Mouse (Mus musculus) gastrocnemius, adult 8-10 months (tissue): ENCODE measurements around the gene Mgat3. TPM values are rescaled to one million over a fixed set of nuclear protein-coding genes. Genes with fewer than 3 reads are reported as not detected.

Source experiments
- DNase-seq, 2 experiments: peaks; one replicate each; pipeline ENCODE4 v3.0.0; 2022; ENCODE audit warnings: low spot score in 2 of 2
- total RNA-seq, 4 experiments: library from RNA; stranded (reverse); gene quantifications; 2 replicates each; pipeline ENCODE4 v1.2.4; 2022

Mgat3 gene
- total RNA-seq, 4 experiments from 2014 or later = 0.29 to 1.1 (median 0.75) TPM

DNA sequence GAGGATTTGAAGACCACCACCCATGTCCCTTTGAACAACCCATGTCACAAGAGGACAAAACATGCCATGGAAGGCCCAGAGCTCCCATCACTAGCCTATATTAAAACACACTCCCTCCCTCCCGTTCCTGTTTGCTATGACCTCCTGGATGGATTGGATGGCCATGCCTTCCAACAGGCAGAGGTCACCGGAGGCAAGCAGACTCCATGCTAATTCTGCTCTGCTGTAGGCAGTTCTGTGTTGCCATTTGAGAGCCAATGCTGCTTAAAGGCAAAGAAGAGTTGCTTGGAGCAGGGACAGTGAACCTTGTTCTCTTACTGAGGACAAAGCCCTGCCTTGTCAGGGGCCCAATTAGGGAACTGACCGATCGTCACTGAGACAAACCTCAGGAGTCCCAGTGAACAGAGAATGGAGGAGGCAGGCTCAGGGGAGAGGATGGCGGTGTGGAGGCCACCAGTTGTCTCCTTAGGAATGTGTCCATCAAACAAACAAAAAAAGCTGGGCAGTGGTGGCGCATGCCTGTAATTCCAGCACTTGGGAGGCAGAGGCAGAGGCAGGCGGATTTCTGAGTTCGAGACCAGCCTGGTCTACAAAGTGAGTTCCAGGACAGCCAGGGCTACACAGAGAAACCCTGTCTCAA lies 86.0 kb downstream of the Mgat3 start:
- no peak for DNase-seq

DNA sequence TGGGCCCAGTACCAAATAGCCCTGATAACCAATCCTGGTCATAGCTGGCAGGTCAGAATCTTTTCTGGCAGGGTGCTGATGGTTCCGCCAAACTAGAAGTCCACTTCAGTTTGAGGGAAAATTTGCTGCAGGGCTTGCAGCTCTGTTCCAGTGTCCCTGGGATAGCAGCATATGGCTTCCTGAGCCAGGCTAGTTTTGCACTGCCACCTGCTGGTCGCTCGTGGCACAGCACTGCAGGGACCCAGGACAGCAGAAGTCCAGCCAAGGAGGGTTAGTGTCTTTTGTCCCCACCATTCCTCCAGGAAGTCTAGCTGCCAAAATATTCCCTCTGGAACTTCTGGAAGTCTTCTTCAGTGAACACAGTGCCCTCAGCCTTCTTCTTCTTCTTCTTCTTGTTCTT lies 87.2 kb downstream of the Mgat3 start:
- DNase-seq = peak; percentile 64 to 73

DNA sequence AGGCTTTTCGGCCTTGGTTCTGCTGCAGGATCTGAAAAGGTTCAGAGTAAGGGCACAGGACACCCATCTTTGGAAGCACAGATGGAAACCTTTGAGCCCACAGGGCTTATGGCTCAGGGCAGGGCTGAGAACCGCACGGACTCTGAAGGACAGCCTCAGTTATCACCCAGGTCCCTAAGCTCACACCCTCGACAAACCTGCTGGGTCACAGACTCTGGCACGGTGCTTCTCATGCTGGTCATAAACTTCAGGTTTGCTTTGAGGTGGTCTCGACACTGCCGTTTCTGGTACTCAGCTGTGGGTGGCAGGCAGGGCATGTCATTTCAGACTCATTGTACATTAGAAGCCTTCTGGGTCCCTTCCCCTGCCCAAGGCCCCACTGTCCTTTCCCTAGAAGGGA lies 87.6 kb downstream of the Mgat3 start:
- no peak for DNase-seq

DNA sequence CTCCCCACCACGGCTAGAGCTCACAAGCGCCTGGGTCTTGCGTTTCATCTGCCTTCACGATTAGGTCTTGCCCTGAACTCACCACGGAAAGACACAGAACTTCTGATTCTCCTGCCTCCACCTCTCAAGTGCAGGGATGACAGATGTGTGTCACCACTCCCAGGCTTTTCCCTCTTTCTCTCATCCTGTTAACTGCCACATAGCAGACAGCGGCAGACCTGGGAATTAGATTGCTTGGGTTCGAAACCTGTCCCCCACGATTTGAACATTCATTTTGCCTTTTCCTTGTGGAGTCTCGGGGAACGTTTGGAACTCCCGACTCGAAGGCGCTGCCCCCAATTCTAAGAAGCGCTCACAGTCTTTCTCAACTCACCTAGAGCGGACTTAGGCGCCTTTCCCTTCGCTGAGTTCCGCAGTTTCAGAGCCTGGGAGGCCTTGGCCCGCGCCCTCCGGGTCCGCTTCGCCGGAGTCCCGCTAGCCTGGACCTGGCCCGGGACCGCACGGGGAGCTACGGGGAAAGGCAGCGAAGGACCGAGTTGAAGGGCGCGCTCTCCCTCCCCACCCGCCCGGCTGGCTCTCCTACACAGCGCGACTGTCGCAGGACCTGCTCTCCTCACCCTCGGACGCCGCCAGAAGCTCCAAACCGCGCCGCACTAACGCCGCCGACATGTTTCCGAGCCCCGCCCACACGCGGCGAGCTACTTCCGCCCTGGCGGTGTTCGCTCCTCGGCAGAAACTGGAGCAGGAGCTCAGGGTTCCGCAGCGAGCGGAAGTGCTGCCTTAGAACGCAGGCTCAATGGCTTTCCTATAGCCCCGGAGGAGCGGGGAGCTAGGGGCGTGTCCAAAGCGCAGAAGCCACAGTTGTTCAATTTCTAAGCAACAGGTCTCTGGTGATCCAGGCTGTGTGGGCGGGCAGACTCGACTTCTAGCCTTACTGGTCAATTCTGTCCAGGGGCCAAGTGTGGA lies 90.4 kb downstream of the Mgat3 start, which contains the start of gene Rps19bp1:
Rps19bp1 (minus strand) TSS at position 706 of the 966 bp plus-strand sequence.
- DNase-seq = peak; percentile 68 to 79

Other genes with a start within 250 kb of the Mgat3 start
- 10 to 100 TPM; 19.1 to 26.4 (median 20.8) TPM for gene Cbx7, start 202.6 kb upstream of the Mgat3 start, total RNA-seq
- gene Pdgfb, start 158.7 kb upstream of the Mgat3 start, total RNA-seq = 10 to 100 TPM in 3 of 4 experiments, 1 to 10 TPM in 1; 8.3 to 16.9 (median 12.9) TPM
- 10 to 100 TPM; 54.5 to 72.8 (median 61.1) TPM for gene Syngr1, start 82.4 kb upstream of the Mgat3 start, total RNA-seq
- 10 to 100 TPM; 23.1 to 56.7 (median 39.7) TPM for gene Rpl3, start 81.9 kb upstream of the Mgat3 start, total RNA-seq
- 10 to 100 TPM; 11.5 to 13.6 (median 12.8) TPM for gene Tab1, start 40.6 kb upstream of the Mgat3 start, total RNA-seq
- 10 to 100 TPM; 25.6 to 28.6 (median 26.4) TPM for gene Mief1, start 60.3 kb downstream of the Mgat3 start, total RNA-seq
- gene AC140267.1, start 62.1 kb downstream of the Mgat3 start, total RNA-seq = 10 to 100 TPM in 2 of 4 experiments, 1 to 10 TPM in 2; 3.3 to 22.6 (median 9.7) TPM
- 100 to 1,000 TPM; 130 to 146 (median 141) TPM for gene Atf4, start 81.5 kb downstream of the Mgat3 start, total RNA-seq
- gene Rps19bp1, start 90.6 kb downstream of the Mgat3 start, total RNA-seq = 10 to 100 TPM; 12.2 to 15.4 (median 12.8) TPM
- 1 to 10 TPM in 1 of 4 experiments, under 1 TPM in 3; 0.15 to 1.9 (median 0.38) TPM for gene Cacna1i, start 113.5 kb downstream of the Mgat3 start, total RNA-seq